Mouse (Mus musculus): ENCODE data around the gene Col5a1. TPM values are rescaled to one million over a fixed set of nuclear protein-coding genes. Genes with fewer than 3 reads are reported as not detected.

Gene Col5a1
- total RNA-seq, 4 experiments from 2014 or later = 5.5 to 9.9 (median 7.8) TPM

GRCm38 (mm10) chr2:27961190-27961589 lies 75.0 kb downstream of the Col5a1 start:
- no peak for DNase-seq (ENCODE audit: low spot score in 2 of 2)

- DNase-seq (ENCODE audit: low spot score in 2 of 2) = no peak
Observed at GRCm38 (mm10) chr2:27962406-27962805, 76.2 kb downstream of the Col5a1 start.

GRCm38 (mm10) chr2:27969158-27969557 lies 82.9 kb downstream of the Col5a1 start:
- peak; percentile 21 to 26 for DNase-seq (ENCODE audit: low spot score in 2 of 2)

GRCm38 (mm10) chr2:27973840-27974239 lies 87.6 kb downstream of the Col5a1 start:
- DNase-seq (ENCODE audit: low spot score in 2 of 2) = peak; percentile 37 to 42

- no peak for DNase-seq (ENCODE audit: low spot score in 2 of 2)
Observed at GRCm38 (mm10) chr2:27975786-27976185, 89.6 kb downstream of the Col5a1 start.

- no peak for DNase-seq (ENCODE audit: low spot score in 2 of 2)
Observed at GRCm38 (mm10) chr2:27976512-27976911, 90.3 kb downstream of the Col5a1 start.

GRCm38 (mm10) chr2:27981066-27981465 lies 94.8 kb downstream of the Col5a1 start:
- DNase-seq (ENCODE audit: low spot score in 2 of 2) = no peak

GRCm38 (mm10) chr2:27981621-27982535 lies 95.7 kb downstream of the Col5a1 start:
- DNase-seq (ENCODE audit: low spot score in 2 of 2) = no peak

GRCm38 (mm10) chr2:27983093-27983492 lies 96.9 kb downstream of the Col5a1 start:
- no peak for DNase-seq (ENCODE audit: low spot score in 2 of 2)

GRCm38 (mm10) chr2:27983884-27984283 lies 97.7 kb downstream of the Col5a1 start:
- no peak for DNase-seq (ENCODE audit: low spot score in 2 of 2)

- no peak for DNase-seq (ENCODE audit: low spot score in 2 of 2)
Observed at GRCm38 (mm10) chr2:27986751-27987150, 100.5 kb downstream of the Col5a1 start.

GRCm38 (mm10) chr2:27990430-27991211 lies 104.4 kb downstream of the Col5a1 start:
- no peak for DNase-seq (ENCODE audit: low spot score in 2 of 2)

- DNase-seq (ENCODE audit: low spot score in 2 of 2) = no peak
Observed at GRCm38 (mm10) chr2:27993416-27993815, 107.2 kb downstream of the Col5a1 start.

GRCm38 (mm10) chr2:27999996-28000583 lies 113.9 kb downstream of the Col5a1 start:
- no peak for DNase-seq (ENCODE audit: low spot score in 2 of 2)

GRCm38 (mm10) chr2:28000660-28001059 lies 114.4 kb downstream of the Col5a1 start:
- DNase-seq (ENCODE audit: low spot score in 2 of 2) = no peak

- DNase-seq (ENCODE audit: low spot score in 2 of 2) = no peak
Observed at GRCm38 (mm10) chr2:28001206-28001605, 115.0 kb downstream of the Col5a1 start.

GRCm38 (mm10) chr2:28005187-28005586 lies 119.0 kb downstream of the Col5a1 start:
- DNase-seq (ENCODE audit: low spot score in 2 of 2) = no peak

GRCm38 (mm10) chr2:28008261-28008660 lies 122.0 kb downstream of the Col5a1 start:
- no peak for DNase-seq (ENCODE audit: low spot score in 2 of 2)

GRCm38 (mm10) chr2:28012367-28012766 lies 126.1 kb downstream of the Col5a1 start:
- no peak for DNase-seq (ENCODE audit: low spot score in 2 of 2)

GRCm38 (mm10) chr2:28014778-28015177 lies 128.6 kb downstream of the Col5a1 start:
- no peak for DNase-seq (ENCODE audit: low spot score in 2 of 2)

GRCm38 (mm10) chr2:28024416-28024815 lies 138.2 kb downstream of the Col5a1 start:
- DNase-seq (ENCODE audit: low spot score in 2 of 2) = no peak

- no peak for DNase-seq (ENCODE audit: low spot score in 2 of 2)
Observed at GRCm38 (mm10) chr2:28025776-28026175, 139.6 kb downstream of the Col5a1 start.
